Mouse (Mus musculus) stomach, embryonic 15.5 days (tissue): ENCODE results near the gene Vkorc1. TPM values are rescaled to one million over a fixed set of nuclear protein-coding genes. Genes with fewer than 3 reads are reported as not detected.
A peak's percentile ranks its signal among the peaks of the same experiment; 100 is the strongest.

Experiments used
- ATAC-seq: fragments of 200-750 bp; cut with Nextera tagmentation; 2 replicates; pipeline ENCODE4 v1.8.0; 2017; ENCODE audit warnings: low read depth, moderate number of reproducible peaks, moderate TSS enrichment; ENCODE audit not compliant: insufficient read depth, low FRiP score
- H3K27ac ChIP-seq: fragments of 300-500 bp; sonication (generic); 2 replicates; pipeline ENCODE4 v1.5.1; 2015; ENCODE audit warnings: mild to moderate bottlenecking, inconsistent platforms
- H3K27me3 ChIP-seq: fragments of 300-500 bp; sonication (generic); replicated peaks from 2 replicates; pipeline ENCODE4 v1.6.1; 2015; ENCODE audit warnings: inconsistent platforms
- H3K36me3 ChIP-seq: fragments of 300-500 bp; sonication (generic); 2 replicates; pipeline ENCODE4 v1.6.1; 2015; ENCODE audit warnings: inconsistent platforms
- H3K4me1 ChIP-seq: fragments of 300-500 bp; sonication (generic); 2 replicates; pipeline ENCODE4 v1.6.1; 2015; ENCODE audit warnings: inconsistent platforms
- H3K4me2 ChIP-seq: fragments of 300-500 bp; sonication (generic); 2 replicates; pipeline ENCODE4 v1.6.1; 2015; ENCODE audit warnings: mild to moderate bottlenecking, inconsistent platforms
- H3K4me3 ChIP-seq: fragments of 300-500 bp; sonication (generic); replicated peaks from 2 replicates; pipeline ENCODE4 v1.5.1; 2015; ENCODE audit warnings: inconsistent platforms
- H3K9ac ChIP-seq: fragments of 300-500 bp; sonication (generic); 2 replicates; pipeline ENCODE4 v1.6.1; 2015; ENCODE audit warnings: inconsistent platforms
- H3K9me3 ChIP-seq: fragments of 300-500 bp; sonication (generic); 2 replicates; pipeline ENCODE4 v1.6.1; 2016; ENCODE audit warnings: inconsistent platforms
- WGBS: fragments of 180-500 bp; shearing (Covaris S2); methylation state at CpG from one replicate; pipeline ENCODE4 v1.1.7; 2015; 5-methylcytosine and 5-hydroxymethylcytosine counted together
- polyA plus RNA-seq: library from polyadenylated mRNA; unstranded; fragments of >200 nt; fragmentation: Nextera tagmentation; extraction: Ambion mirVana; gene quantifications from 2 replicates; pipeline ENCODE4 v1.2.1, GENCODE M21; 2015

Gene Vkorc1
- polyA plus RNA-seq, 1 experiment from 2014 or later, result 190 TPM

DNA sequence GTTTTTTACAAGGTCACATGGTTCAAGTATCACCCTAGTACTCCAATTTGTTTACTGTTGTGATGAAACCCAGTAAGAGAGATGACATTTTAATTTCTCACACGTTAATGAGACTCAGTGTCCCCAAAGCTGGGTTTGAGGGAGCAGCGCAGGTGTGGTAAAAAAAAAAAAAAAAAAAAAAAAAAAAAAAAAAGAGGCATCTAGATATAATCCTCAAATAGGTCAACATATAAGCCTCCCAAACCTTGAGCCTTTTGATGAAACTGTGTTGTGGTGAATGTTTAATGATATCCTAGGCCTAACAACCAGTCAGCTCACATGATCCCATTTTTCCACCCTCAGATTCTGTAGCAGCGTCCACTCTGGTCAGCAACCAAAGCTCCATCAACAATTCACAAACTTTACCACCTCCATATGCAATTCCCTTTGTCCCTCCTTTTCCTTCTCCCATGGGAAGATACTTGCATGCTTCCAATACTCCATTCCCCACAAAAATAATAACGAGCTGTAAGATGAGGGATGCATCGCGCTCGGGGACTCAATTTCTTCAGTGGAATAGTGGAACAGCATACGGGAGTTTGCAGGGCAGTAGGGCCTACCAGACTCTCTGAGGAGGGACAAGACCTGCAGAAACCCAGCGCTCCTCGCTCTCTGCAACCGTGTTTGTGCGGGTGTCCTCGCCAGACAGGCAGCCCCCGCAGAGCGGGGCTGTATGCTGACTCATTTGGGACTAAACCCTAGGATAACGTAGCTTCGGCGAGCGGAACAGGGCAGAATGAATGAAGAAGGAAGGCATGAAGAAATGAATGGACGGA, 20.4 kb downstream of the Vkorc1 start:
- no peak for ATAC-seq
- Histone ChIP-seq H3K9me3 (no peaks in the 10 kb centered on the region), H3K36me3 (peaks cover 18% of the 10 kb centered on the region), H3K4me1 (peaks cover 18% of the 10 kb centered on the region), H3K27me3 (no peaks in the 10 kb centered on the region), H3K9ac (peak overlapping the region; percentile 70), H3K4me2 (peak overlapping the region; percentile 84), H3K27ac (peak overlapping the region; percentile 97), H3K4me3 (peak overlapping the region; percentile 66)
- 3% methylated on average over 20 of the region's 20 CpGs for WGBS

DNA sequence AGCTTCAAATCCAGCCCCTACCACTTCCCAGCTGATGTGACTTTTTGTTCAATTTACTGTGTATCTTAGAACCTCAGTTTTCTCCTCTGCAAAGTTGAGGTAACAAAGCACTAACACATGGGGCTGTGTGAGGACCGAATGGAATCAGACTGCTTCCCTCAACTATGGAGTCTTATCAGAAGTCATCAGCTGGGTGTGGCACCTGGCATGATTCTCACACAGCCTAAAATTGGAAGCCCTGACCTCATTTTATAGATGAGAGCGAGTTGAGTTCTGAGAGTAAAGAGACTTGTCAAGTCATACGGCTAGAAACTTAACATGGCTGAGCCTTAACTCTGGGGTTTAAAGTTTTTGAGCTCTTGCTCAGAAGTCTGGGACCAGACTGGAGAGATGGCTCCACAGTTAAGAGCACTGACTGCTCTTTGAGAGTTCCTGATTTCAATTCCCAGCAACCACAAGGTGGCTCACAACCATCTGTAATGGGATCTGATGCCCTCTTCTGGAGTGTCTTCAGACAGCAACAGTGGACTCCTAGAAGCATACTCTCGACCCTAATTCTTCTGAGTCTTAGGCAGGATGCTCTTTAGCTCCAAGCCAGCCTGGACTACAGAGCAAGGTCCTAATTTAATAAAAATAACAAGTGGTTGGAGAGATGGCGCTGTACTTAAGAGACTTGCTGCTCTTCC, 25.1 kb downstream of the Vkorc1 start:
- H3K36me3 ChIP-seq, result peaks cover 23% of the 10 kb centered on the region
- ATAC-seq, result no peak

DNA sequence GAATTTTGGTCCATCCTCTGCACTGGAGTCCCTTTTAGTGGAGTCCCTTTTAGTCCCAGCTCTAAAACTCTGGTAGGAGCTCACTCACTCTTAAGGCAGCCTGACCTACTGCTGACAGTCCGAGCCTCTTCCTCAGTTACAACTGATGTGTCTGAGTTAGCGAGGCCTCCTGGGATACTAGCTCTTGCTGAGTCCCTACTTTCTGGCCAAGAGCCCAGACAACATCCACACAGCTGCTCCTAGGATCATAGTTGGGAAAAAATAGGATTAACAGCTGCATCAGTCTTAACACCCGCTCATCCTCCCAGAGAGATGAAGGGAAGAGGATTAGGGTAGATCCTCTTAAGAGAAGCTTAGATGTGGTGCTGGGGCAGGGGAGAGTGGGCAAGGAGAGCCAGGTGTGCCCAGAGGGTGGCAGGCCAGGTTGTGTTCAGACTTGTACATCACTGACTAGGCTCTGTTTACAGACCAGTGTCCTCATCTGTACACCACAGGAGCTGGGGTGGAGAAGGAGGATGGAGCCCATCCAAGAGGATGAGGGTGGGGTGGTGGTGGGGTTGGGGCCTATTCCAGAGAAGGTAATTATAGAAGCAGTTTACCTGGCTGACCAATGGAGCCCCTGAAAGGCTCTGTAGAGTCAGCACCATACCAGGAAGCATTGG, 26.1 kb downstream of the Vkorc1 start:
- H3K27me3 ChIP-seq, result no peaks in the 10 kb centered on the region
- ATAC-seq, result 0 out of 2 replicates have a peak, but pooled peaks have one; percentile 42
- 0 out of 2 replicates have a peak overlapping the region, but pooled peaks have one; percentile 1 for H3K27ac ChIP-seq
- peaks cover 23% of the 10 kb centered on the region for H3K36me3 ChIP-seq
- H3K9ac ChIP-seq, result no peak overlapping the region
- no peak overlapping the region for H3K4me3 ChIP-seq
- 51% methylated on average over 3 of the region's 3 CpGs for WGBS
- H3K9me3 ChIP-seq, result no peaks in the 10 kb centered on the region
- no peak overlapping the region for H3K4me2 ChIP-seq
- peaks cover 12% of the 10 kb centered on the region for H3K4me1 ChIP-seq

More for the DNA sequence above, 25.1 kb downstream of the Vkorc1 start:
- H3K27me3 ChIP-seq, result no peaks in the 10 kb centered on the region
- no peaks in the 10 kb centered on the region for H3K9me3 ChIP-seq
- H3K4me3 ChIP-seq, result no peak overlapping the region
- H3K4me2 ChIP-seq, result no peak overlapping the region
- 74% methylated on average over 5 of the region's 5 CpGs for WGBS
- no peak overlapping the region for H3K9ac ChIP-seq
- peaks cover 18% of the 10 kb centered on the region for H3K4me1 ChIP-seq
- no peak overlapping the region for H3K27ac ChIP-seq

DNA sequence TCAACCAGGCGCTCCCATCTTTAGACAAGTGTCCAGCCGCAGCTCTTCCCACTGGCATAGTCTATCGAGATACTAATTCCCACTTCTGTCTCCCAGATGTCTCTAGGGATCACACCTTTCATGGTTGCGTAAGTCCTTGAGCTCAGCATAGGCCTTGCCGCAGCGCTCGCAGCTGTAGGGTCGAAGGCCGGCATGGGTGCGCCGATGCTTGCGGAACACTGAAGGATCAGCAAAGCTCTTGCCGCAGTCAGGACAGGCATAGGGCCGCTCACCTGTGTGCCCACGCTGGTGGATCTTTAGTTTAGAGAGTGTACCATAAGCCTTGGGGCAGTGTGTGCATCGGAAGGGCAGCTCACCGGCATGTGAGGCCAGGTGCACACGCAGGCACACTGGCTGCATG, 27.8 kb downstream of the Vkorc1 start:
- WGBS, result 97% methylated on average over 18 of the region's 18 CpGs
- H3K9me3 ChIP-seq, result no peaks in the 10 kb centered on the region
- no peaks in the 10 kb centered on the region for H3K27me3 ChIP-seq
- H3K4me1 ChIP-seq, result peaks cover 7% of the 10 kb centered on the region; the same call in 1 of the 2 replicates
- H3K4me2 ChIP-seq, result no peak overlapping the region
- H3K27ac ChIP-seq, result no peak overlapping the region
- no peak overlapping the region for H3K4me3 ChIP-seq
- peaks cover 23% of the 10 kb centered on the region for H3K36me3 ChIP-seq
- no peak overlapping the region for H3K9ac ChIP-seq
- ATAC-seq, result no peak

DNA sequence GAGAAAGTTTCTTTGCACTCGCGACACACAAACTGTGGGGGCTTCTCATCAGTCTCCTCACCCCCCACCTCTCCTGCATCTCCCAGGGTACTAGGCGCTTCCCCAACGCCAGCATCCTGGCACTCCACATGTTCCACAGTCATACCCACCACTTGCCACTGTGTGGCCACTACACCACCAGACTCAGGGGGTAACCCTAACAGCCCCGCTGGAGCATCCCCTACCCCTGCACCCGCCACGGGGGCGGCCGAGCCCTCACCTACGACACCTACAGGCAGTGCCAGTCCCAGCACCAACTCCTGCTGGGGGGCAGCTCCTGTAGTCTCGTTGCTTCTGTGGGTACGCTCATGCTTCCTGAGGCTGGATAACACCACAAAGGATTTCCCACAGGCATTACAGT, 29.0 kb downstream of the Vkorc1 start:
- H3K27me3 ChIP-seq, result no peaks in the 10 kb centered on the region
- H3K36me3 ChIP-seq, result peaks cover 23% of the 10 kb centered on the region
- no peak overlapping the region for H3K4me3 ChIP-seq
- no peak for ATAC-seq
- WGBS, result 95% methylated on average over 12 of the region's 12 CpGs
- no peak overlapping the region for H3K27ac ChIP-seq
- H3K9me3 ChIP-seq, result no peaks in the 10 kb centered on the region
- H3K4me1 ChIP-seq, result peaks cover 7% of the 10 kb centered on the region; the same call in 1 of the 2 replicates
- H3K4me2 ChIP-seq, result no peak overlapping the region
- no peak overlapping the region for H3K9ac ChIP-seq

DNA sequence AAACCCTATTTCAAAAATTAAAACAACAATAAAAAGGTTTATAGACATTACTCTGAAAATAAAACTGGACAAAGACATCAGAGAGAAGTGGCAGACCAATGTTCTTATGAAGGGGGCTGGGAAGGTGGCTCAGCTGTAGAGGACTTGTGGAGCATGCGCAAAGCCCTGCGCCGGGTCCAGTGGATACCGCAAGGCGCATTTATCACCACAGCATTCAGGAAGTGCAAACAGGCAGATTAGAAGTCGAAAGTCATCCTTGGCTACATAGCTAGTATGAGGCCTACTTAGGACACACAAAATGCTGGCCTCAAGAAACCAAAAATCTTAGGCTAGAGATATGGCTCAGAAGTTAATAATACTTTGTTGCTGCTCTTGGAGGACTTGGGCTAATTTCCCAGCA, 37.2 kb downstream of the Vkorc1 start:
- H3K9ac ChIP-seq, result no peak overlapping the region
- H3K27ac ChIP-seq, result no peak overlapping the region
- no peak overlapping the region for H3K4me3 ChIP-seq
- 82% methylated on average over 6 of the region's 6 CpGs for WGBS
- no peak overlapping the region for H3K4me2 ChIP-seq
- H3K4me1 ChIP-seq, result no peaks in the 10 kb centered on the region
- H3K36me3 ChIP-seq, result no peaks in the 10 kb centered on the region
- H3K27me3 ChIP-seq, result no peaks in the 10 kb centered on the region
- H3K9me3 ChIP-seq, result no peaks in the 10 kb centered on the region
- ATAC-seq, result no peak

DNA sequence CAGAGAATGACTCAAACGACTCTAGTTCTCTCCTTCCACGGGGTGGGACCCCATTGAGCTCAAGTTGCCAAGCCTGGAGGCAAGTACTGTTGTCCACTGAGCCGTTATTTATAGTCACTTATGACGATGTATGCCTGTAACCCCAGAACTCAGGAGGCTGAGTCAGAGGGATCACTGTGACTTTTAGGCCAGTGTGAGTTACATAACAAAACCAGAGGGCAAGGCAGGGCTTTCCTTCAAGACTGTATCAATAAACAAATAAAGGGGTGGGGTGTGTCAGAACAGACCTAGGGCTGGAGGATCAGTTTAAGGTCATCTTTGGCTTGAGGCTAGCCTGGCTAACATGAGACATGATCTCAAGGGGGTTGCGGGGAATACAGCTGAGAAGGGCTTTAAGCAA, 44.5 kb downstream of the Vkorc1 start:
- 51% methylated on average over 5 of the region's 5 CpGs for WGBS
- Histone ChIP-seq H3K9me3 (no peaks in the 10 kb centered on the region), H3K4me1 (no peaks in the 10 kb centered on the region), H3K4me2 (no peak overlapping the region), H3K9ac (no peak overlapping the region), H3K36me3 (peaks cover 9% of the 10 kb centered on the region), H3K27ac (no peak overlapping the region), H3K27me3 (no peaks in the 10 kb centered on the region), H3K4me3 (no peak overlapping the region)
- ATAC-seq, result no peak

DNA sequence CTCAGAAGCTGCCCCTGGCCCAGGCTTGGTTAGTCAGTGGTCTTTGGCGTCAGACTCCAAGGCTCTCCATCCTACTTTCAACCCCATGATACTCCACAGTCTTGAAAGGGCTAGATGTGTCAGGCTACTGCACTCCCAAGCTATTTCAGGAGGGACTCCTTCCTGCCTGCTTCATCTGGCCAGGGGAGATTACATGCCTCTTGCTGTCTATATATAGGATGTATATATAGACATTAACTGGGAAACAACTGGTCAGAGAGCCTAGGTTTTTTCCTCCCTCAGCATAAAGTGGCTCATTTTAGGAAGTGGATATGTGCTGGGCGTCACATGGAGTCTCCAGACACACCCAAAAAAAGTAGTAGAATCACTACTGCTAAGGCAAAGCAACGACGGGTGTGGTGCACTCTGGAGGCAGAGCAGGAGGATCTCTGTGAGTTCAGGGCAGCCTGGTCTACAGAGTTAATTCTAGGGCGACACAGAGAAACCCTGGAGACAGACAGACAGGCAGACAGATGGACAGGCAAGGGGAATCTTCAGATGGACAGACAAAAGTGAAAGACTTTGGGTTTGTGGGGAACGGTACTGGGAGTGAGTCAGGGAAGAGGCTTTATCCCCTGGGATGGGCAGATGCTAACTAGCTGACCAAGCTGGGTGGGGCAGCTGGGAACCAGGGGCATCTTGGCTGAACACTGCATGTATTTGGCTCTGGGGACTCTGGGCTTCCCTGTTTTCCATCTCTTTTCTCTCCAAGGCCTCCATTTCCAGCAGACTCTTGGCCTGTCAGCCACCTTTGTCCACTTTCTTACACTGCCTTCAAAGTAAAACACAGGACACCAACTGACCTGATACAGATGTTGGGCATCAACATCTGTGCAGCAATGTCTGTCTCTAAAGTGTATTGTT, 45.2 kb downstream of the Vkorc1 start:
- Histone ChIP-seq H3K4me2 (no peak overlapping the region), H3K9me3 (no peaks in the 10 kb centered on the region), H3K9ac (no peak overlapping the region), H3K27me3 (no peaks in the 10 kb centered on the region), H3K27ac (no peak overlapping the region), H3K36me3 (peaks cover 12% of the 10 kb centered on the region), H3K4me3 (no peak overlapping the region), H3K4me1 (no peaks in the 10 kb centered on the region)
- 68% methylated on average over 6 of the region's 6 CpGs for WGBS
- no peak for ATAC-seq

Other genes with a start within 250 kb of the Vkorc1 start
- gene Bcl7c, start 186.7 kb downstream of the Vkorc1 start, polyA plus RNA-seq, result 59.3 and 63.4 TPM in 2 replicates
- gene Ctf1, start 182.9 kb downstream of the Vkorc1 start, polyA plus RNA-seq, result 15.6 and 17.0 TPM in 2 replicates
- gene Ctf2, start 163.5 kb downstream of the Vkorc1 start, polyA plus RNA-seq, result 0.24 and 0.26 TPM in 2 replicates
- 3.8 and 4.8 TPM in 2 replicates for gene Fbxl19, start 151.1 kb downstream of the Vkorc1 start, polyA plus RNA-seq
- 29.2 and 29.6 TPM in 2 replicates for gene Orai3, start 125.8 kb downstream of the Vkorc1 start, polyA plus RNA-seq
- 21.1 and 25.0 TPM in 2 replicates for gene Setd1a, start 118.9 kb downstream of the Vkorc1 start, polyA plus RNA-seq
- gene Gm49388, start 110.0 kb downstream of the Vkorc1 start, polyA plus RNA-seq, result not detected in 2 replicates
- 27.4 and 31.8 TPM in 2 replicates for gene Hsd3b7, start 95.0 kb downstream of the Vkorc1 start, polyA plus RNA-seq
- gene Stx4a, start 71.3 kb downstream of the Vkorc1 start, polyA plus RNA-seq, result 45.3 and 48.1 TPM in 2 replicates
- gene Stx1b, start 71.1 kb downstream of the Vkorc1 start, polyA plus RNA-seq, result 3.2 and 3.4 TPM in 2 replicates
- 9.1 and 10.9 TPM in 2 replicates for gene Zfp646, start 19.4 kb downstream of the Vkorc1 start, polyA plus RNA-seq
- gene Zfp668, start 18.8 kb downstream of the Vkorc1 start, polyA plus RNA-seq, result 14.6 and 16.7 TPM in 2 replicates
- gene Prss53, start 4.6 kb downstream of the Vkorc1 start, polyA plus RNA-seq, result 1.7 and 1.8 TPM in 2 replicates
- not detected in 2 replicates for gene Gm21974, start 163 bp downstream of the Vkorc1 start, polyA plus RNA-seq
- gene Bckdk, start 8.5 kb upstream of the Vkorc1 start, polyA plus RNA-seq, result 145 and 157 TPM in 2 replicates
- 35.0 and 35.6 TPM in 2 replicates for gene Kat8, start 16.9 kb upstream of the Vkorc1 start, polyA plus RNA-seq
- gene Prss8, start 34.5 kb upstream of the Vkorc1 start, polyA plus RNA-seq, result 61.2 and 70.2 TPM in 2 replicates
- 10.8 and 10.9 TPM in 2 replicates for gene Prss36, start 51.1 kb upstream of the Vkorc1 start, polyA plus RNA-seq
- gene Fus, start 71.8 kb upstream of the Vkorc1 start, polyA plus RNA-seq, result 367 and 393 TPM in 2 replicates
- 177 and 185 TPM in 2 replicates for gene Pycard, start 98.2 kb upstream of the Vkorc1 start, polyA plus RNA-seq
- gene Trim72, start 108.3 kb upstream of the Vkorc1 start, polyA plus RNA-seq, result 0.09 and 0.41 TPM in 2 replicates
- gene Itgam, start 167.0 kb upstream of the Vkorc1 start, polyA plus RNA-seq, result 3.5 and 3.6 TPM in 2 replicates
- gene Gm49368, start 167.1 kb upstream of the Vkorc1 start, polyA plus RNA-seq, result not detected in 2 replicates
- gene Itgax, start 233.9 kb upstream of the Vkorc1 start, polyA plus RNA-seq, result 0.22 and 0.40 TPM in 2 replicates